Mouse (Mus musculus): ENCODE measurements at regions not wholly inside any gene's neighbourhood (a gene's known extent, or its start where the extent isn't known, plus 50 kb on each side); places are given as distances from the start of the nearest gene placed in this dataset.

GRCm38 (mm10) chr3:52416261-52416660 lies 148.1 kb downstream of the Foxo1 start:
- H3K27me3 ChIP-seq: peaks cover 8% of the 10 kb centered on the region; the same call in 1 of the 2 replicates
- H3K36me3 ChIP-seq: no peaks in the 10 kb centered on the region
- no peak overlapping the region for H3K4me3 ChIP-seq
- no peak overlapping the region for H3K27ac ChIP-seq (replicated peaks)
- WGBS: 60% methylated on average over 6 of the region's 6 CpGs
- no peak for ATAC-seq (ENCODE audit: low FRiP score, low read depth)
- H3K4me2 ChIP-seq (replicated peaks): no peak overlapping the region
- H3K4me1 ChIP-seq: peaks cover 13% of the 10 kb centered on the region
- H3K9me3 ChIP-seq: 0 out of 2 replicates have a peak, but pooled peaks cover 5% of the 10 kb centered on the region
- no peak overlapping the region for H3K9ac ChIP-seq (replicated peaks)

GRCm38 (mm10) chr3:52415361-52415760 lies 147.2 kb downstream of the Foxo1 start:
- WGBS: 34% methylated on average over 6 of the region's 6 CpGs
- Histone ChIP-seq H3K9me3 (0 out of 2 replicates have a peak, but pooled peaks cover 5% of the 10 kb centered on the region), H3K4me3 (no peak overlapping the region), H3K27ac (replicated peaks) (no peak overlapping the region), H3K27me3 (peaks cover 8% of the 10 kb centered on the region; the same call in 1 of the 2 replicates), H3K9ac (replicated peaks) (no peak overlapping the region), H3K36me3 (no peaks in the 10 kb centered on the region), H3K4me1 (peaks cover 13% of the 10 kb centered on the region), H3K4me2 (replicated peaks) (no peak overlapping the region)
- no peak for ATAC-seq (ENCODE audit: low FRiP score, low read depth)

DNA sequence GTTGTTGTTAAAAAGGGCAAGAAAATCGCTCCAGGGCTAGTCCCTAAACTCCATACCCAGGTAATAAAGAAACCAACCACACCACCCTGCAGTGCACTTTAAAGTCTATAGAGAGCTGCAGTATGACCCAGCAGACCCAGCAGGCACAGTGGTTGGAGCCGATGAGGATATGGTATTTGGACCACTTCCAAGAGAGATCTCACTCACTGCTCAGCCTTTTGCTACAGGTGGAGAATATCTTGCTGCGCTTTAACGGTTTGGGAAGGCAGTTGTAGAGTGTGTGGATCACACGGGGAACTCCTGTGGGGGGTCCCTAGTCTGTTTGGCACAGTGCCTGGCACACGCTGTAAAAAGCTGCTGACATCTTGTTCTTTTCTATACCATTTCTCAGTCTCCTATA lies 145.9 kb downstream of the Foxo1 start:
- Histone ChIP-seq H3K27me3 (peaks cover 8% of the 10 kb centered on the region; the same call in 1 of the 2 replicates), H3K9ac (replicated peaks) (no peak overlapping the region), H3K9me3 (no peaks in the 10 kb centered on the region), H3K36me3 (no peaks in the 10 kb centered on the region), H3K4me2 (replicated peaks) (no peak overlapping the region), H3K4me1 (peaks cover 13% of the 10 kb centered on the region), H3K4me3 (no peak overlapping the region), H3K27ac (replicated peaks) (no peak overlapping the region)
- no peak for ATAC-seq (ENCODE audit: low FRiP score, low read depth)
- WGBS: 41% methylated on average over 6 of the region's 6 CpGs

GRCm38 (mm10) chr3:52413187-52413746 lies 145.1 kb downstream of the Foxo1 start:
- no peak overlapping the region for H3K27ac ChIP-seq (replicated peaks)
- 6% methylated on average over 10 of the region's 10 CpGs for WGBS
- no peak overlapping the region for H3K9ac ChIP-seq (replicated peaks)
- no peak for ATAC-seq (ENCODE audit: low FRiP score, low read depth)
- 0 out of 2 replicates have a peak overlapping the region, but pooled peaks have one; percentile 10 for H3K4me2 ChIP-seq (replicated peaks)
- no peaks in the 10 kb centered on the region for H3K36me3 ChIP-seq
- no peaks in the 10 kb centered on the region for H3K9me3 ChIP-seq
- no peak overlapping the region for H3K4me3 ChIP-seq
- H3K27me3 ChIP-seq: peaks cover 14% of the 10 kb centered on the region; the same call in 1 of the 2 replicates
- peaks cover 13% of the 10 kb centered on the region for H3K4me1 ChIP-seq

- Histone ChIP-seq H3K27ac (replicated peaks) (no peak overlapping the region), H3K36me3 (no peaks in the 10 kb centered on the region), H3K4me3 (no peak overlapping the region), H3K9ac (replicated peaks) (no peak overlapping the region), H3K4me2 (replicated peaks) (no peak overlapping the region), H3K9me3 (no peaks in the 10 kb centered on the region), H3K27me3 (peaks cover 14% of the 10 kb centered on the region; the same call in 1 of the 2 replicates), H3K4me1 (peaks cover 13% of the 10 kb centered on the region)
- WGBS: 90% methylated on average over 5 of the region's 5 CpGs
- ATAC-seq (ENCODE audit: low FRiP score, low read depth): no peak
Measured at GRCm38 (mm10) chr3:52411356-52411755, 143.2 kb downstream of the Foxo1 start.

- Histone ChIP-seq H3K27ac (replicated peaks) (no peak overlapping the region), H3K9me3 (no peaks in the 10 kb centered on the region), H3K9ac (replicated peaks) (no peak overlapping the region), H3K27me3 (peaks cover 8% of the 10 kb centered on the region; the same call in 1 of the 2 replicates), H3K4me1 (peaks cover 13% of the 10 kb centered on the region), H3K4me2 (replicated peaks) (no peak overlapping the region), H3K4me3 (no peak overlapping the region), H3K36me3 (no peaks in the 10 kb centered on the region)
- no peak for ATAC-seq (ENCODE audit: low FRiP score, low read depth)
- 62% methylated on average over 7 of the region's 7 CpGs for WGBS
Measured at GRCm38 (mm10) chr3:52409465-52409864, 141.3 kb downstream of the Foxo1 start.

GRCm38 (mm10) chr3:52406778-52407318 lies 138.7 kb downstream of the Foxo1 start:
- no peak overlapping the region for H3K27ac ChIP-seq (replicated peaks)
- H3K9me3 ChIP-seq: no peaks in the 10 kb centered on the region
- H3K4me3 ChIP-seq: no peak overlapping the region
- no peak for ATAC-seq (ENCODE audit: low FRiP score, low read depth)
- WGBS: 79% methylated on average over 5 of the region's 5 CpGs
- H3K4me2 ChIP-seq (replicated peaks): no peak overlapping the region
- no peak overlapping the region for H3K9ac ChIP-seq (replicated peaks)
- H3K4me1 ChIP-seq: no peaks in the 10 kb centered on the region
- H3K27me3 ChIP-seq: 0 out of 2 replicates have a peak, but pooled peaks cover 5% of the 10 kb centered on the region
- H3K36me3 ChIP-seq: no peaks in the 10 kb centered on the region

DNA sequence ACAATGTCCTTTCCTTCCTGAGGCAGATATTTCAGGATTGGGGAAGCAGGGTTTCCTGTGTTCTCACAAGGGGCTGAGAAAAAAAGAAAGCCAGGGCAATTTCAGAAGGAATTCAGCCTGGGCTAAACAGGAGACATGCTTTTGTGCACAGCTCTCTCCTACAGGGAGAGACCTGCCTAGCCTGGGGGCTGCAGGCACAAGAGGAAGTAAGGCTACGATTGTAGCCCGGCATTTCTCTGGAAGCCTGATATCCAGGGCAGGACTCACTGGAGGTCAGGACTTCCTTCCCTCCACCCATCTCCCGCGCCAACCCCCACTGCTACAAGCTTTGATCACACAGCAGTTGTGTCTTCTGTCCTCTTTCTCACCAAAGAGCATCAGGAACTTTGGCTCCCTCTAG lies 136.5 kb downstream of the Foxo1 start:
- no peak overlapping the region for H3K4me2 ChIP-seq (replicated peaks)
- H3K27me3 ChIP-seq: peaks cover 20% of the 10 kb centered on the region
- ATAC-seq (ENCODE audit: low FRiP score, low read depth): no peak
- 50% methylated on average over 4 of the region's 4 CpGs for WGBS
- no peak overlapping the region for H3K9ac ChIP-seq (replicated peaks)
- H3K27ac ChIP-seq (replicated peaks): no peak overlapping the region
- no peaks in the 10 kb centered on the region for H3K9me3 ChIP-seq
- no peak overlapping the region for H3K4me3 ChIP-seq
- no peaks in the 10 kb centered on the region for H3K36me3 ChIP-seq
- peaks cover 14% of the 10 kb centered on the region for H3K4me1 ChIP-seq

DNA sequence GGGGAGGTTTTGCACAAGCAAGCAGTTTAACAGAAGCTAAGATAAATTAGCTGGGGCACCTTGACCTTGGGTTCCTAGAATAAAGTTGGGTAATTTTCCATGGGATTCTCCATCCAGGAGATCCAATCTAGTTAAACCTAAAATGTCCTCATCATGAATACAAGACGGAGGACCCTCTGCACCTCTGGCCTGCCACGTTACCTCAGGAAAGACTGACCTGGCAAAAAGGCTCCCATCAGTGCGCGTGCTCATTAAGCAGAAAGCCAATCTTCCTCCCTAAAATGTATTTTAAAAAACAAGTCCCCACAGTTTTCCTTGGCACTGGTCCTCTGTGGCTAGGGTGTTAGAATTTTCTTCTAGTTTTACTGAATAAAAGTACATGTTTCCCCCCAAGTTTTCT lies 134.9 kb downstream of the Foxo1 start:
- no peak overlapping the region for H3K4me3 ChIP-seq
- no peak overlapping the region for H3K27ac ChIP-seq (replicated peaks)
- H3K36me3 ChIP-seq: no peaks in the 10 kb centered on the region
- no peaks in the 10 kb centered on the region for H3K9me3 ChIP-seq
- no peak overlapping the region for H3K4me2 ChIP-seq (replicated peaks)
- H3K9ac ChIP-seq (replicated peaks): no peak overlapping the region
- H3K4me1 ChIP-seq: peaks cover 14% of the 10 kb centered on the region
- WGBS: 95% methylated on average over 4 of the region's 4 CpGs
- ATAC-seq (ENCODE audit: low FRiP score, low read depth): no peak
- peaks cover 18% of the 10 kb centered on the region for H3K27me3 ChIP-seq
